Mouse (Mus musculus): ENCODE results near the gene Tmie. TPM values are rescaled to one million over a fixed set of nuclear protein-coding genes. Genes with fewer than 3 reads are reported as not detected.
A peak's percentile ranks its signal among the peaks of the same experiment; 100 is the strongest.

Gene Tmie
- total RNA-seq (2021), result 1 to 10 TPM; 1.3 to 1.7 TPM
- 1.00 and 1.1 TPM in 2 replicates for polyA plus RNA-seq (2012; rRNA removed)
- long read RNA-seq, partial matches to known transcripts, result 1 of 2 reads
- long read RNA-seq, other reads (novel, unspliced or antisense), result 1 of 2 reads

DNA sequence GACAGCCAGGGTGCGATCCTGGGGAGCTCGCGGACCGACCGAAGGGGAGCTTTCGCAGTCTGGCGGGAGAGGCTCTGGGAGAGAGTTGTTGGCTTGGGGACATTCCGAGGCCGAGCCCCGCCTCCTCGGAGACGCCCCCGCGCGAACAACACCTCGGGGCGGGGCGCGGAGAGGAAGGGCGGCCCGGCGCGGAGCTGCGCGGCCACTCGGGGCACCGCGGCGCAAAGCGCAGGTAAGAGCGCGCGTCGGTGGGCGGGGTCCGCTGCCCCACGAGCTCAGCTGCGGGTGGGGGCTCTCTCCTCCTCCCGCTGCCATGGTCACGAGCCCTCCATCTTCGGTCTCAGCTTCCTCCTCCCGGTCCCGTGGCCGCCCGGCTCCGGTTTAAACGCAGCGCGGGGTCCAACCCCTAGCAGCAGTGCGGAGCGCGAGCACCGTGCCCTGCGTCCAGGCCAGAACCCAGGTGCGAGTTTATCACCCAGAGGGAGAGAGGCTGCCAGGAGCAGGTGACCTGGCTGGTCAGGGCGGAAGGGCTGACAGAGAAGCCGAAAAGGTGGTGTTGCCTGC is at the start of gene Tmie:
TSS of gene Tmie (minus strand) at position 116 of the 564 bp plus-strand sequence.
- H3K9ac ChIP-seq (ENCODE audit: low read depth, low read length), result peak within 1 kb of the TSS; percentile 80
- H3K4me1 ChIP-seq (ENCODE audit: control insufficient read depth, insufficient read depth, low read length), result peaks cover 18% of the 10 kb centered on the region
- TF ChIP-seq EP300 (IDR thresholded peaks at IDR 0.05; ENCODE audit: insufficient read depth, low read depth, low read length) (peak; percentile 53; the same call in 1 of the 2 replicates), CTCF (IDR thresholded peaks at IDR 0.05) (peak; percentile 25), POLR2A (IDR thresholded peaks at IDR 0.05; ENCODE audit: insufficient read depth, low read depth, low read length) (peak; percentile 95)
- H3K27me3 ChIP-seq (ENCODE audit: control insufficient read depth, insufficient read depth, low read length), result no peaks in the 10 kb centered on the region
- H3K36me3 ChIP-seq (ENCODE audit: control insufficient read depth, insufficient read depth, low read length), result no peaks in the 10 kb centered on the region
- peak; percentile 90 to 91 for DNase-seq
- intact Hi-C loops (cut with DNase I), result loop anchor here (2.0 kb wide), 2 partner anchors 41 to 111 kb away; partner anchors contain the start of gene Rtp3
- peak within 1 kb of the TSS; percentile 98 for H3K27ac ChIP-seq
- no peaks in the 10 kb centered on the region for H3K79me2 ChIP-seq (replicated peaks; ENCODE audit: control insufficient read depth, insufficient read depth, low read length)
- H3K4me3 ChIP-seq, result peak within 1 kb of the TSS; percentile 90
- WGBS, result under 1% methylated on average over 57 of the region's 57 CpGs

DNA sequence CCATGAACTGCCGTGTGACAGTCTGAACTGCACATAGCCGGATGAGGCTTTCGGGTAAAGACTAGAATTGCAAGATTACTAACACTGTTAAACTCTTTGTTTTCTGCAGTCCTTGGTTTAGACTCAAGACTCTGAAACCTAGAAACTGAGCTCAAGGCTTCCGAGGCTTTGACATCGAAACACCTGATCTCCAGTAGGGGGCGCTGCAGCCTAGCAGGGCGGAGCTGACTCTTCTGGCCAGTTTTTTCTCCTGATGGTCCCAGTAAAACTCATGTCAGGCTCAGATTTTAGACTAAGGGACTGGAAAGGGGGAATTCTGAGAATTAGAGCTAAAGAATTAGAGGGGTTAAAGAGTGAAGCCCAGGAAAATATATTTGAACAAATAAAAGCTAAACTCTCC is 42.8 kb upstream of the Tmie start:
- TF ChIP-seq EP300 (IDR thresholded peaks at IDR 0.05; ENCODE audit: insufficient read depth, low read depth, low read length) (peak; percentile 84; the same call in 1 of the 2 replicates), CTCF (IDR thresholded peaks at IDR 0.05) (no peak; the same call in 1 of the 2 replicates)
- Histone ChIP-seq H3K4me3 (no peak overlapping the region), H3K79me2 (replicated peaks; ENCODE audit: control insufficient read depth, insufficient read depth, low read length) (no peaks in the 10 kb centered on the region), H3K36me3 (ENCODE audit: control insufficient read depth, insufficient read depth, low read length) (no peaks in the 10 kb centered on the region), H3K4me1 (ENCODE audit: control insufficient read depth, insufficient read depth, low read length) (peaks cover 1% of the 10 kb centered on the region), H3K27me3 (ENCODE audit: control insufficient read depth, insufficient read depth, low read length) (no peaks in the 10 kb centered on the region), H3K9ac (ENCODE audit: low read depth, low read length) (no peak overlapping the region), H3K27ac (no peak overlapping the region)
- intact Hi-C loops (cut with DNase I), result loop anchor here (1.0 to 5.0 kb wide), 3 partner anchors 32 to 150 kb away; no protein-coding TSS in a partner anchor
- 13% methylated on average over 7 of the region's 7 CpGs for WGBS
- DNase-seq, result peak; percentile 66 to 79

DNA sequence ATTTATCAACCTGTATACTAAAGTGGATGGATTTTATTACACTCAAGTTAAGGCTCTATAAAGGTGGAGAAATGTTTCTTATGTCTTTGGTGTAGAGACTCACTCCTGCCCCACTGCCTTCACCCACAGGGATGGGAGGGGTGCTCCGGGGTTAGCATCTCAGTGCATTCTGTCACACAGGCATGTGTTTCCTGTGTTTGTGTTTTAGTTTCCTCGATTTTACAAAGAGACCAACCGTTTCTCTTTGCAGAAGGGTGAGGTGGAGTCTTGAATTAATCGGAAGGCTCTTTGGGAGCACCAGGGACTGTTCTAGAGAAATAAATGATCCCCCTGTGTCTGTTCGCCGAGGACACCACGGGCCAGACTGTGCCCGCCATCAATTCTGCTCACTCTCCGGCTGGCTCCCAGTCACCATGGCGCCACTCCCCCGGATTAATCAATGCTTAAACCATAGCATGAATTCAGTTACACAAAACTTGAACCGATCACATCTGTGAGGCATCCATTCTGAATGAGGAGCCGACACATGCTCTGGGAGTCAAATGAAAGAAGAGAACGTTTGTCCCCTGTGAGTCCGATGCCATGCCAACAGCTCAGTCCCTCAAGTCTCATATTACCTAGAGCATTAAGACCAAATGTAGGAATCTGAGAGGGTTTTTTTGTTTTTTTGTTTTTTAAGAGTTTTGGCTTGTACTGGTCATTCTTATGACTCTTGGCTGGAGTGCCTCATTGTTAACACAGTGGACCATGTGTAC is 40.9 kb upstream of the Tmie start:
- no peaks in the 10 kb centered on the region for H3K36me3 ChIP-seq (ENCODE audit: control insufficient read depth, insufficient read depth, low read length)
- no peak overlapping the region; the same call in 1 of the 2 replicates for H3K9ac ChIP-seq (ENCODE audit: low read depth, low read length)
- peak overlapping the region; percentile 81 for H3K27ac ChIP-seq
- H3K79me2 ChIP-seq (replicated peaks; ENCODE audit: control insufficient read depth, insufficient read depth, low read length), result no peaks in the 10 kb centered on the region
- H3K4me3 ChIP-seq, result no peak overlapping the region
- H3K27me3 ChIP-seq (ENCODE audit: control insufficient read depth, insufficient read depth, low read length), result no peaks in the 10 kb centered on the region
- TF ChIP-seq EP300 (IDR thresholded peaks at IDR 0.05; ENCODE audit: insufficient read depth, low read depth, low read length), result 0 out of 2 replicates have a peak, but pooled peaks have one; percentile 45
- TF ChIP-seq CTCF (IDR thresholded peaks at IDR 0.05), result no peak
- H3K4me1 ChIP-seq (ENCODE audit: control insufficient read depth, insufficient read depth, low read length), result peaks cover 1% of the 10 kb centered on the region
- DNase-seq, result peak; percentile 36 to 46
- intact Hi-C loops (cut with DNase I), result loop anchor here (2.0 to 5.0 kb wide), 2 partner anchors 40 to 76 kb away; partner anchors contain the start of gene Tmie
- 55% methylated on average over 15 of the region's 15 CpGs for WGBS

DNA sequence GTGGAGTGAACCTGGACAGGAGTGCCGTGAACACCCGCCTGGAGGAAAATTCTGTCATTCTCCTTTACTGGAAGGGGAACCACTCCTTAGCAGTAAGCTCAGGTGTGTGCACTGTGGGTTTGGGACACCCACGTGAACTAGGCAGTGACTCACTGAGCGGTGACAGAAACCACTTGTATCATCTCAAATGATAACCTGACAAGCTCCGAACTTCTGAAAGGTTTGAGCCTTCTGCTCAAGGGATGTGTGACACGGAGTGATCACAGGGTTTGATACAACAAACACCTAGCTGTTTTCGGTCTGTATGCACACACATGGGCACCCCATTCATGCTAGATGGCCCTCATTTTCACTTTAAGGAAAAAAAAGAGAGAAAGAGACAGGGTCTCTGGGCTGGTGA is 36.9 kb upstream of the Tmie start, which contains the start of gene Fam240a:
TSS of gene Fam240a (minus strand) at position 76 of the 400 bp plus-strand sequence.
- no peak within 1 kb of the TSS for H3K4me3 ChIP-seq
- H3K27me3 ChIP-seq (ENCODE audit: control insufficient read depth, insufficient read depth, low read length), result no peaks in the 10 kb centered on the region
- H3K36me3 ChIP-seq (ENCODE audit: control insufficient read depth, insufficient read depth, low read length), result no peaks in the 10 kb centered on the region
- TF ChIP-seq POLR2A (IDR thresholded peaks at IDR 0.05; ENCODE audit: insufficient read depth, low read depth, low read length), result no peak
- no peak within 1 kb of the TSS for H3K9ac ChIP-seq (ENCODE audit: low read depth, low read length)
- no peaks in the 10 kb centered on the region; the same call in none of the 2 replicates for H3K4me1 ChIP-seq (ENCODE audit: control insufficient read depth, insufficient read depth, low read length)
- 86% methylated on average over 7 of the region's 7 CpGs for WGBS
- no peaks in the 10 kb centered on the region for H3K79me2 ChIP-seq (replicated peaks; ENCODE audit: control insufficient read depth, insufficient read depth, low read length)
- DNase-seq, result no peak
- intact Hi-C loops (cut with DNase I), result no loop called here
- H3K27ac ChIP-seq, result no peak within 1 kb of the TSS

DNA sequence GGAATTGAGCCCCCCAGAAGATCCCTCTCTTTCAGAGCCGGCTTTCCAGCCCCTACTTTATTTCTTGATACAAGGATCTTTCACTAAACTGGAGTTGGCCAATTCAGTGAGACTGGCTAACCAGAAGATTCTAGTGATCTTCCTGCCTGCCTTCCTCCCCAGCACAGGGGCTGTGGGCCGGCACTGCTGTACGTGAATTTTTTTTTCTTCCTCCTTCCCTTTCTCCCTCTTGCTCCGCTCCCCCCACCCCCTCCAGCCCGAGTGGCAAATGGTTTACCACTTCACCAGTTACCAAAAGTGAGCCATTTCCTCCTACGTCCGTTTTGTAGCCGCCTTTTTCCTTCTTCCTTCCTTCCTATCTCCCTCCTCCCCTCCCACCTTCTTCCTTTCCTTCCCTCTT is 35.6 kb upstream of the Tmie start:
- Histone ChIP-seq H3K79me2 (replicated peaks; ENCODE audit: control insufficient read depth, insufficient read depth, low read length) (no peaks in the 10 kb centered on the region), H3K4me1 (ENCODE audit: control insufficient read depth, insufficient read depth, low read length) (no peaks in the 10 kb centered on the region; the same call in 1 of the 2 replicates), H3K27me3 (ENCODE audit: control insufficient read depth, insufficient read depth, low read length) (no peaks in the 10 kb centered on the region), H3K9ac (ENCODE audit: low read depth, low read length) (no peak overlapping the region), H3K36me3 (ENCODE audit: control insufficient read depth, insufficient read depth, low read length) (no peaks in the 10 kb centered on the region), H3K27ac (no peak overlapping the region), H3K4me3 (no peak overlapping the region)
- 39% methylated on average over 8 of the region's 8 CpGs for WGBS
- no peak for DNase-seq
- intact Hi-C loops (cut with DNase I), result no loop called here
- TF ChIP-seq CTCF (IDR thresholded peaks at IDR 0.05) (no peak), POLR2A (IDR thresholded peaks at IDR 0.05; ENCODE audit: insufficient read depth, low read depth, low read length) (no peak), EP300 (IDR thresholded peaks at IDR 0.05; ENCODE audit: insufficient read depth, low read depth, low read length) (no peak)
